Mouse (Mus musculus) megakaryocyte-erythroid progenitor cell, adult 5-6 weeks (primary cell): ENCODE results near the gene Zfp628. TPM values are rescaled to one million over a fixed set of nuclear protein-coding genes. Genes with fewer than 3 reads are reported as not detected.

Experiments used
- total RNA-seq, 2 experiments: library from RNA; stranded (forward) in 1 of 2; stranded (reverse) in 1 of 2; fragments of 200-1000, 215-1000 nt in 1 of 2; fragments of >200 nt in 1 of 2; fragmentation: Nextera tagmentation in 1 of 2; gene quantifications; 2 replicates each; pipeline ENCODE4 v1.2.3; 2014 to 2017

The Zfp628 gene
- total RNA-seq, 2 experiments from 2014 or later = 1.1 to 11.6 TPM

Other genes with a start within 250 kb of the Zfp628 start
Only the 30 nearest of the 33 such genes appear.
- not detected in 2 replicates for gene Tmem150b, start 190.0 kb upstream of the Zfp628 start, total RNA-seq (2014; fragmentation: Nextera tagmentation)
- gene Tmem150b, start 190.0 kb upstream of the Zfp628 start, total RNA-seq (2017) = 0.33 and 1.1 TPM in 2 replicates
- gene Kmt5c, start 175.1 kb upstream of the Zfp628 start, total RNA-seq (2014; fragmentation: Nextera tagmentation) = 75.8 and 96.3 TPM in 2 replicates
- 25.6 and 52.4 TPM in 2 replicates for gene Kmt5c, start 175.1 kb upstream of the Zfp628 start, total RNA-seq (2017)
- gene Cox6b2, start 162.1 kb upstream of the Zfp628 start, total RNA-seq (2014; fragmentation: Nextera tagmentation) = 279 and 377 TPM in 2 replicates
- gene Cox6b2, start 162.1 kb upstream of the Zfp628 start, total RNA-seq (2017) = 151 and 283 TPM in 2 replicates
- gene Fam71e2, start 143.9 kb upstream of the Zfp628 start, total RNA-seq (2014; fragmentation: Nextera tagmentation) = not detected in 2 replicates
- not detected in 2 replicates for gene Fam71e2, start 143.9 kb upstream of the Zfp628 start, total RNA-seq (2017)
- not detected in 2 replicates for gene Il11, start 132.4 kb upstream of the Zfp628 start, total RNA-seq (2014; fragmentation: Nextera tagmentation)
- 0.15 TPM in 1 of 2 replicates, not detected in the other for gene Il11, start 132.4 kb upstream of the Zfp628 start, total RNA-seq (2017)
- not detected in 2 replicates for gene Tmem190, start 132.3 kb upstream of the Zfp628 start, total RNA-seq (2014; fragmentation: Nextera tagmentation)
- gene Tmem190, start 132.3 kb upstream of the Zfp628 start, total RNA-seq (2017) = not detected in 2 replicates
- gene Tmem238, start 125.6 kb upstream of the Zfp628 start, total RNA-seq (2014; fragmentation: Nextera tagmentation) = 15.1 and 17.8 TPM in 2 replicates
- gene Tmem238, start 125.6 kb upstream of the Zfp628 start, total RNA-seq (2017) = 21.3 and 26.1 TPM in 2 replicates
- gene Rpl28, start 122.3 kb upstream of the Zfp628 start, total RNA-seq (2014; fragmentation: Nextera tagmentation) = 3,204 and 3,219 TPM in 2 replicates
- 676 and 1,069 TPM in 2 replicates for gene Rpl28, start 122.3 kb upstream of the Zfp628 start, total RNA-seq (2017)
- 291 and 381 TPM in 2 replicates for gene Ube2s, start 102.6 kb upstream of the Zfp628 start, total RNA-seq (2014; fragmentation: Nextera tagmentation)
- gene Ube2s, start 102.6 kb upstream of the Zfp628 start, total RNA-seq (2017) = 146 and 204 TPM in 2 replicates
- 0.31 TPM in 1 of 2 replicates, not detected in the other for gene Shisa7, start 70.5 kb upstream of the Zfp628 start, total RNA-seq (2014; fragmentation: Nextera tagmentation)
- not detected in 2 replicates for gene Shisa7, start 70.5 kb upstream of the Zfp628 start, total RNA-seq (2017)
- gene Isoc2b, start 45.0 kb upstream of the Zfp628 start, total RNA-seq (2014; fragmentation: Nextera tagmentation) = 1.8 and 12.5 TPM in 2 replicates
- gene Isoc2b, start 45.0 kb upstream of the Zfp628 start, total RNA-seq (2017) = 13.3 and 86.2 TPM in 2 replicates
- 7.9 and 9.6 TPM in 2 replicates for gene Isoc2a, start 38.1 kb upstream of the Zfp628 start, total RNA-seq (2014; fragmentation: Nextera tagmentation)
- 7.4 and 13.2 TPM in 2 replicates for gene Isoc2a, start 38.1 kb upstream of the Zfp628 start, total RNA-seq (2017)
- gene Gm36210, start 8.7 kb upstream of the Zfp628 start, total RNA-seq (2014; fragmentation: Nextera tagmentation) = not detected in 2 replicates
- gene Gm36210, start 8.7 kb upstream of the Zfp628 start, total RNA-seq (2017) = not detected in 2 replicates
- 6.6 TPM in 1 of 2 replicates, not detected in the other for gene Nat14, start 6.8 kb downstream of the Zfp628 start, total RNA-seq (2014; fragmentation: Nextera tagmentation)
- 0.23 and 1.9 TPM in 2 replicates for gene Nat14, start 6.8 kb downstream of the Zfp628 start, total RNA-seq (2017)
- not detected in 2 replicates for gene Ssc5d, start 10.6 kb downstream of the Zfp628 start, total RNA-seq (2014; fragmentation: Nextera tagmentation)
- not detected in 2 replicates for gene Ssc5d, start 10.6 kb downstream of the Zfp628 start, total RNA-seq (2017)
- 0.69 TPM in 1 of 2 replicates, not detected in the other for gene Sbk2, start 49.2 kb downstream of the Zfp628 start, total RNA-seq (2014; fragmentation: Nextera tagmentation)
- gene Sbk2, start 49.2 kb downstream of the Zfp628 start, total RNA-seq (2017) = not detected in 2 replicates
- gene Sbk3, start 56.0 kb downstream of the Zfp628 start, total RNA-seq (2014; fragmentation: Nextera tagmentation) = not detected in 2 replicates
- not detected in 2 replicates for gene Sbk3, start 56.0 kb downstream of the Zfp628 start, total RNA-seq (2017)
- gene Zfp579, start 80.9 kb downstream of the Zfp628 start, total RNA-seq (2014; fragmentation: Nextera tagmentation) = 12.0 and 32.5 TPM in 2 replicates
- gene Zfp579, start 80.9 kb downstream of the Zfp628 start, total RNA-seq (2017) = 0.76 and 2.2 TPM in 2 replicates
- 16.6 and 19.9 TPM in 2 replicates for gene Zfp524, start 99.2 kb downstream of the Zfp628 start, total RNA-seq (2014; fragmentation: Nextera tagmentation)
- gene Zfp524, start 99.2 kb downstream of the Zfp628 start, total RNA-seq (2017) = 3.0 and 9.3 TPM in 2 replicates
- 34.8 and 35.7 TPM in 2 replicates for gene Fiz1, start 99.5 kb downstream of the Zfp628 start, total RNA-seq (2014; fragmentation: Nextera tagmentation)
- 19.8 and 32.7 TPM in 2 replicates for gene Fiz1, start 99.5 kb downstream of the Zfp628 start, total RNA-seq (2017)
- gene Gm44973, start 100.3 kb downstream of the Zfp628 start, total RNA-seq (2014; fragmentation: Nextera tagmentation) = 2.6 TPM in 1 of 2 replicates, not detected in the other
- gene Gm44973, start 100.3 kb downstream of the Zfp628 start, total RNA-seq (2017) = not detected in 2 replicates
- gene Zfp865, start 105.2 kb downstream of the Zfp628 start, total RNA-seq (2014; fragmentation: Nextera tagmentation) = 22.7 and 24.4 TPM in 2 replicates
- 7.8 and 9.8 TPM in 2 replicates for gene Zfp865, start 105.2 kb downstream of the Zfp628 start, total RNA-seq (2017)
- gene Ccdc106, start 105.3 kb downstream of the Zfp628 start, total RNA-seq (2014; fragmentation: Nextera tagmentation) = not detected in 2 replicates
- gene Ccdc106, start 105.3 kb downstream of the Zfp628 start, total RNA-seq (2017) = 0.42 and 0.56 TPM in 2 replicates
- gene 4632433K11Rik, start 118.9 kb downstream of the Zfp628 start, total RNA-seq (2014; fragmentation: Nextera tagmentation) = 1.3 and 2.0 TPM in 2 replicates
- gene 4632433K11Rik, start 118.9 kb downstream of the Zfp628 start, total RNA-seq (2017) = 0.23 TPM in 1 of 2 replicates, not detected in the other
- gene Zfp784, start 123.2 kb downstream of the Zfp628 start, total RNA-seq (2014; fragmentation: Nextera tagmentation) = 1.0 and 1.9 TPM in 2 replicates
- 0.09 and 2.9 TPM in 2 replicates for gene Zfp784, start 123.2 kb downstream of the Zfp628 start, total RNA-seq (2017)
- 1.3 and 2.1 TPM in 2 replicates for gene Zfp580, start 136.3 kb downstream of the Zfp628 start, total RNA-seq (2014; fragmentation: Nextera tagmentation)
- not detected in 2 replicates for gene Zfp580, start 136.3 kb downstream of the Zfp628 start, total RNA-seq (2017)
- gene U2af2, start 146.9 kb downstream of the Zfp628 start, total RNA-seq (2014; fragmentation: Nextera tagmentation) = 259 and 276 TPM in 2 replicates
- gene U2af2, start 146.9 kb downstream of the Zfp628 start, total RNA-seq (2017) = 284 and 302 TPM in 2 replicates
- gene Epn1, start 165.0 kb downstream of the Zfp628 start, total RNA-seq (2014; fragmentation: Nextera tagmentation) = 134 and 193 TPM in 2 replicates
- 51.1 and 62.6 TPM in 2 replicates for gene Epn1, start 165.0 kb downstream of the Zfp628 start, total RNA-seq (2017)
- gene Rfpl4, start 201.7 kb downstream of the Zfp628 start, total RNA-seq (2014; fragmentation: Nextera tagmentation) = not detected in 2 replicates
- not detected in 2 replicates for gene Rfpl4, start 201.7 kb downstream of the Zfp628 start, total RNA-seq (2017)
- gene Rasl2-9, start 210.7 kb downstream of the Zfp628 start, total RNA-seq (2014; fragmentation: Nextera tagmentation) = not detected in 2 replicates
- gene Rasl2-9, start 210.7 kb downstream of the Zfp628 start, total RNA-seq (2017) = not detected in 2 replicates